Mouse (Mus musculus) thymus, postnatal 36 days (tissue): ENCODE data around the gene Tmem121.
"Not testable (repeated sequence)": the region's sequence is repeated elsewhere in the genome, so short reads cannot be mapped to it uniquely, and the experiment has no call there.

ENCODE experiments used
- DNase-seq, 2 experiments: peaks; one replicate each; pipeline ENCODE4 v3.0.0; 2022; ENCODE audit warnings: mixed read lengths in 2 of 2

Tmem121 gene

DNA sequence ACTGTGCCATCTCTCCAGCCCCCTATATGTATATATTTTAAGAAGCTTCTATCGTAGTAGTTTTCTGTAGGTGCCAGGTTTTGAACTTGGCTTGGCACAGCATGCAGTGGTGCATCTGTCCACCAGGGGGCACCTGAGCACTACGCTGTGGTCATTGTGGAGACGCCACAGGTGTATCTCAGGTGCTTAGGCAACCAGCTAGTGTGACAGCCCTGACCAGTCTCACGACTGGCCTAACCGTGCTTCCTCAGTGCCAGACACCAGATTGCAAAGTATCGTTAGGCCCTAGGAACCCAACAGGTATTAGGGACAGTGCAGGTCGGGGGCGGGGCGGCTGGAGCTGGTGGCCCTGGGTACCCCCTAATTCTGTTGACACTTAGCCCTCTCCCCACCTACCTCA, 35.6 kb downstream of the Tmem121 start:
- DNase-seq = peak; percentile 69 to 72

DNA sequence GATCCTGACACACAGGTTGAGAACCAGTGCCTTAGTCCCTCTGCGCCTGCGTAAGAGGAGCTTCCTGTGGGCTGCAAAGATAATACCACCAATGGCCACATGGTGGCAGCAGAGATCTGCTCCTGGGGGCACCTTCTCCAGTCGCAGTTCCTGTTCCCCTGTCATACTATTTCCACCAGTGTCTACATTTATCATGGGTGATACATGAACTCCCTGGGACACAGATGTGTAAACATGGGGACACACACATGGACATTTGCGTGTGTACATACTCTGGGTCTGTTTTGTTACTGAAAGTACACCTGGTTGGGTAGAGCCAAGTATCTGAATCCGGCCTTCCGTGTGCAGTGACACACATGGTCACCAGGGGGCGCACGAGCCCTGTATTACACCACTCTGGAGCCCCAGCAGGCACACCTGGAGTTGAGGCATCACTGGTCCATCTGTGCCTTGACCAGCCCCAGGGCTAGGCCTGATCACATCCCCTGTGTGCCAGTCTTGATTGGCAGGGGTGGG, 36.4 kb downstream of the Tmem121 start:
- peak; percentile 92 to 97 for DNase-seq

DNA sequence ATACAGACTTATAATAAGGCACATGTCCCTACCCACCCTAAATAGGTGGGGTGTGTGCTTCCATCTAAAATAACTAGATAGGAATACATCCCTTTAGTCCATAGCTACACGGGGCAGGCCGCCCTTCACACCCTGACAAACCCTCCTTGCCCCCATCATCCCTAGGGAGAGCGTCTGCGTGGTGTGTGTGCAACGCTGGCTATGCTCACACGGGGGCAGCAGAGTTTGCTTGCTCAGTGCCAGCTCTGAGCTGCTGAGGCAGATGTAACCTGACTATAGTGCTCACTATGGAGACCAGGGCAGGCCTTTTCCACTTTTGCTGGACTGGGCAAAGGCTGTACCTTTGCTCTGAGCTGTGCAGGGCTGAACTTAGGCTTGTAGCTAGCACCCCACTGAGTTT, 37.0 kb downstream of the Tmem121 start:
- peak; percentile 69 to 73 for DNase-seq

DNA sequence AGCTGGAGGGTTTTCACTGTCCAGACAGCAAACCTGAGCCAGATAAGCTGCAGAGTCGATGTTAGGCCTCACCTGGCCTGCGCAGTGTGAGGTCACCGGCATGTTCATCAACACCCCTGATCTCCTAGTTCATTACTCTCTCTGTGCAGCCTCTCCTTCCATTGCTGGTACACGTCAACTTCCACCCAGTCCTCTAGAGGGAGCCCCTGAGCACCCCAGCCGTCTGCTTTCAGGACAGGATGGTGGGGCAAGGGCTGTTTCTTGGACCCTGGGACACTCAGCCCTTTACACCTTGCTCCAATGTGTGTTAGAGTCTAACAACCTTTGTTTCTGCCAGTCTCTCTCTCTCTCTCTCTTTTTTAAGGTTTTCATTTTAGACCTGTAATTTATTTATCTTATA, 38.5 kb downstream of the Tmem121 start:
- peak; percentile 58 to 60 for DNase-seq

DNA sequence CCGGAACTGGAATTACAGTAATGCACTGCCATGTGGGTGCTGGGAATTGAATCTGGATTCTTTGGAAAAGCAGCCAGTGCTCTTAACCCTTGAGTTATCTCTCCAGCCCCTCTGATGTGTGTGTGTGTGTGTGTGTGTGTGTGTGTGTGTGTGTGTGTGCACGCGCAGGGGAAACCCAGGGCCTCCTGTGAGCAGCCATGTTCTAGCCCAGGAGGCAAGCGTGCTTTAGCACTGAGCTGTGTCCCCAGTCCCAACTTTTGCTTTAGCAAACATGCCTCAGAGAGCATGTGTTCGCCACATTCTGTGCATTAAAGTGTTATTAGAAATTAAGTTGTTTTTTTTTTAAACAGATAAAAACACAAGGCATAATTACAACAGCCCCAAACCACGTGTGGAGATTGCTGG, 39.0 kb downstream of the Tmem121 start:
- no peak for DNase-seq

- DNase-seq = no peak
Measured at GRCm38 (mm10) chr12:113227970-113228593, 42.4 kb downstream of the Tmem121 start.

DNA sequence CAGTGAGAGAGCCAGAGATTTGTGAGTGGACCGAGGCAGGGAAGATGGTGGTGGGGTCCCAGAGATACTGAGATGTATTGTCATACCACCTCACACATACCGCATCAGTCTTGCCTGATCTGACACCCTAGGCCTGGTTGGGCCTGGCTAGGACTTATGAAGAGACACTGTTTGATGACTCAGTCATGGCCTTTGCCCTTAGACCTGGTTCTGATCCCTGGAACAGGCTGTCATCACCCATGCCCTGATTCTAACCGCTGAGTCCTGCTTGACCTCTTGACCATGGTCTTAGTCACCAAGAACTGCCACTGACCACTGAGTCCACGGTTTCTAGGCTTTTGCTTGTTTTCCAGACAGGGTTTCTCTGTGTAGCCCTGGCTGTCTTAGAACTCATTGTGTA, 45.0 kb downstream of the Tmem121 start:
- DNase-seq = no peak

- not testable (repeated sequence) for DNase-seq
Measured at GRCm38 (mm10) chr12:113231551-113232263, 46.0 kb downstream of the Tmem121 start.

- not testable (repeated sequence) for DNase-seq
Measured at GRCm38 (mm10) chr12:113232264-113232750, 46.6 kb downstream of the Tmem121 start.
